Mouse (Mus musculus) left cerebral cortex, postnatal 4 days (tissue): ENCODE results near the gene Naa30. TPM values are rescaled to one million over a fixed set of nuclear protein-coding genes. Genes with fewer than 3 reads are reported as not detected.
A peak's percentile ranks its signal among the peaks of the same experiment; 100 is the strongest.
"Not testable (repeated sequence)": the region's sequence is repeated elsewhere in the genome, so short reads cannot be mapped to it uniquely, and the experiment has no call there.

Source experiments
- DNase-seq: peaks from one replicate; pipeline ENCODE4 v3.0.0-alpha.2; 2022
- intact Hi-C: fragments of 180-260 bp; cut with DNase I; formaldehyde crosslinking; loops from one replicate; pipeline ENCODE4 v1.15.1; 2025
- total RNA-seq, 2 experiments: library from RNA; stranded (reverse); gene quantifications; 2 replicates each; pipeline ENCODE4 v1.2.3; 2021

The Naa30 gene
- total RNA-seq: 10 to 100 TPM; 43.2 to 50.3 TPM

DNA sequence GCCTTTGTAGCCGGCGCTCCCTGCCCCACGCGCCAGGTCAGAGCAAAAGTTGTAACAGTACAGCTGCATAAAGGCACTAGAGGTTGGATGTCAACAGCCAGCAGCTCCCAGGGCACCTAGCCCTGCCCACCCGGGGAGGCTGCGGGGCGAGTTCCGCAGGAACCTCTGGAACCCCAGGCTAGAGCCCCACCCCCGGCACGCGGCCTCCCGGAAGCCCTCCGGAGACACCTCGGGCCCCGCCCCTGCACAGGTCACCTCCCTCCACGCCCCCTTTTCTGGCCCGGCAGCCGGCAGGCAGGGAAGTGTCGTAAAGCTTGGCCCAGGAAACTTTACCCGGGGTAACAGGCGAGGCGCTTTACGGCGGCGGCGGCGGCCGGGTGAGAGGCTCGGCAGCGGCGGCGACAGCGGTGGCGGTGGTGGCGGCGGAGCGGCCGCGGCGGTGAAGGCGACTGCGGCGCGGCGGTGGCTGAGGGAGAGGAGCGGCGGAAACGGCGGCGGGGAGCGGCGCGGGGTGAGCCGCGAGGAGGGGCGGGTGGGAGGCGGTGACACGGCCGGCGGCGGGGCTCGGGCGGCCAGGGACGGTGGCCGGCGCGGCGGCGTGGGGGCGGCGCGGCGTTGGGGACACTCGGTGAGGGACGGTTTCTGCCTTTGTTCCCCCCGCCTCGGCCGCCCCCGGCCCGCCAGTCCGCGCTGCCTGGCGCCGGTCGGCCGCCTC lies at the start of gene Naa30:
Gene Naa30, plus strand, starts transcription at position 360 of the 715 bp plus-strand sequence.
- peak; percentile 96 for DNase-seq
- intact Hi-C loops: loop anchor here (10.0 kb wide), 1 partner anchor 147 kb away; no protein-coding TSS in a partner anchor

DNA sequence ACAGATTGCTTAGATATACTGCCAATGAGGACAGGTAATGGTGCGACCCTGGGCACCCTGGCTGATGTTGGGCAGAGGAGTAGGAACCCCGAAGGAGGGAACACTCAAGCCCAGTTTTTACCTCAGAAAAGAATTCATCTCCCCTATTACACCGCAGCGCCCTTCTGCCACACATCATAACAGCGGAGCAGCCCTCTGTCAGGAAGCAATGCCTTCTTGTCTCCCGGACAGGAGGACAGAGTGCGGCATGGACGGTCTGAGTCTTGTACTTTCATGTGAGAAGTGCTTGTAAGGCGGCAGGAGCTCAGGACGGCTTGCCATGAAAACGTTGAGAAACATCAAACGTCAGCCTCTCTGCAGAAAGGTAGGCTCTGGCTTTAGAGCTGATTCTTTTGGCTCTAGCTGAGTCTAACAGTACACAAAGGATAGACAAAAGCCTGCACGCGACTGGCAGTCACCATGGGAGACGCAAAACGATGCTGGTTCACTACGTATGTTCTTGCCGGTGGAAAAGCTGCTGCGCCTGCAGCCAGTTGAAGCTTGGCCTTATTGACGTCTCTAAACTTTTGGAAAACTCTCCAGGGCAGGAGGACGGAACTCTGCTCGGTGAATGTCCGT lies 44.8 kb upstream of the Naa30 start:
- DNase-seq: no peak
- intact Hi-C loops: no loop called here

DNA sequence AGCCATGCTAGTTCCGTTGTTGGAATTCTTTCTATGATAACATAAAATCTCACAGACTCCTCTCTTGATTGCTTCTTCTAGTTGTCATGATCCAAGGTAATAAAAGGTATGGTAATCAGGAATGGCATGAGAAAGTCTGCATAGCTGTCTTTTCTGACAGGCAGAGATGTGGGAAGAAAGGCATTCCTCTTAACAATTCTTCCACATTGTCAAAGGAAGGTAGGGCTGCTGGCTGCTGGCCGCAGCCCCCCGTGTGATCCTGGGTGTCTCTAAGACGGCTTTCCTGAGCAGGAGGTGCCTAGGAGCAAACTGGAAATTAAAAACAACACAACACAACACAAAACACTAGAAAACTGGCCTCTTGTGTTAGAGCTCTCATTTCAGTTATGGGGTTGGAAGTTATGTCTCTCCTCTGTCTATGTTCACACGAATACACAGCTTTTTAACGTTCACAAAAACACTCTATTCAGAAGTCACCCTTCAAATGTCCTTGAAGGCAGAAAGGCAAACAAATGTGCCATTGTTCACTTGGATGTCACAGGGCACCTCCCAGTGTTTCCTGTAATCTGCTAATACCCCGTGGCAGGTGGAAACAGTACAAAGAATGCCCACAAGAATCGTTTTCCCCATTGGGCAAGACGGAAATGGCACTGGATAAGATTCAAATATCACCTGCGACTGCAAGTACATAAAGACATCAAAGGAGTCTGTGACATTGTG lies 43.3 kb upstream of the Naa30 start:
- DNase-seq: no peak
- intact Hi-C loops: no loop called here

DNA sequence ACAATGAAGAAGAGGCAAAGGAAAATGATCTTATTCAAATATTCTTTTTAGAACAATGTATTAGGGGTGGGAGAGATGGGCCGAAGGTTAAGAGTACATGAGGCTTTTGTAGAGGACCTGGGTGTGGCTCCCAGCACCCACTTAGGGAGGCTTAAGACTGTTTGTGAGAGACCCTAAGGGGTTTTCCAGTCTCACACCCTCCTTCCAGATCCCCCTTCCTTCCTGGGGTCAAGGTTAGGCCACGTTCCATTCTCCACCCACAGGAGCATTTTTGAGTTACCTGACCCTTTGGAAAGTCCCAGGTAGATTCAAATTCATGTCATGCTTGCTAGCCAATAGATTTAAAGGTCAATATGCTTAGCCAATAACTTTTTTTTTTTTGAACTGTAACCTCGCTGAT lies 39.6 kb upstream of the Naa30 start:
- DNase-seq: no peak
- intact Hi-C loops: no loop called here

DNA sequence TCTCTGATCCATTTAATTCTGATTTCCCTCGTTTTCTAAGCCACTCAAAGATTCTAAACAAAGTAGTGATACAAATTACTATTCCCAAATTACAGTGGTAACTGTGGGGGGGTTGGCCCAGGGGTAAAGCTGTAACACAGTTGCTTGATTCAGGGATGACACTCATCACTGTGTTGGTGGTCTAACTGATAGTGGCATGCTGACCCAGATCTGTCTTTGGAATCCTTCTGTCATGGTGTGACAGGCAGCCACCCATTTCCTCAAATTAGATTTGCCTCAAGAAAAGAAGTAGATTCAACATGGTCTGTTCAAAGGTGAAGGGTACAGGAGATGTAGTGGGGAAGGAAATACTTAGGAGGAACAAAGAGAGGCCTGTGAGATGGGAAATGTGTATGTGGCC lies 33.9 kb upstream of the Naa30 start:
- intact Hi-C loops: no loop called here
- no peak for DNase-seq

DNA sequence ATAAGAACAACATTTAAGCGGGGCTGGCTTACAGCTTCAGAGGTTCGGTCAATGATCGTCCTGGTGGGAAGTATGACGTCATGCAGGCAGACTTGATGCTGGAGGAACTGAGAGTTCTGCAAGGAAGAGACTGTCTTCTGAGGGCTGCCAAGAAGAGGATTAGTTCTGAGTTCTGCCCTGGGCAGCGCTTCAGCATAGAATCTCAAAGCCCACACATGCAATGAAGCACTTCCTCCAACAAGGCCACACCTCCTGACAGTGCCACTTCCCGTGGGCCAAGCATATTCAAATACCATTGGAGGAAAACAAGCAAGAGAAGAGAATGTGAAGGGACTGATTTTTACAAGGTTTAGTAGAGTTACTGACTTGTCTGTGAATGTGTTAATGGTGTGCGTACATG lies 31.3 kb upstream of the Naa30 start:
- DNase-seq: no peak
- intact Hi-C loops: no loop called here

DNA sequence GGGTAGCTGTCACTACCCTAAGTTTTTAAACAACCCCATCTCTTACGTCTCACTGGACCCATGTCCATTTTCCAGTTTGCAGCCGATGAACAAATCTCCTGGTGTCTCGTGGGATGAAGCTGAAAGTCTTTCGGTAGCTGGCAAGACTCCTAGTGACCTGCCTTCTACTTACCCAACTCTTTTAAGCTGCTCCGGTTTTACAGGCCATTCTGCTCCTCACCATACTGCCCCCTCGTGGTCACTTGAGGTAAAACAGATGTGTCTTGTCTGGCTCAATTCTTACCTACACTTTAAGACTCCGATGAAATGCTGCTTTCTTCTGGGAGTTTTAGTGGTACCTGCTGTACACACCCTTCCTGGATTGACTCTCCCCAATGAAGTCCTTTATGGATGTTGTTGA lies 18.2 kb upstream of the Naa30 start:
- DNase-seq: peak; percentile 71
- intact Hi-C loops: no loop called here

DNA sequence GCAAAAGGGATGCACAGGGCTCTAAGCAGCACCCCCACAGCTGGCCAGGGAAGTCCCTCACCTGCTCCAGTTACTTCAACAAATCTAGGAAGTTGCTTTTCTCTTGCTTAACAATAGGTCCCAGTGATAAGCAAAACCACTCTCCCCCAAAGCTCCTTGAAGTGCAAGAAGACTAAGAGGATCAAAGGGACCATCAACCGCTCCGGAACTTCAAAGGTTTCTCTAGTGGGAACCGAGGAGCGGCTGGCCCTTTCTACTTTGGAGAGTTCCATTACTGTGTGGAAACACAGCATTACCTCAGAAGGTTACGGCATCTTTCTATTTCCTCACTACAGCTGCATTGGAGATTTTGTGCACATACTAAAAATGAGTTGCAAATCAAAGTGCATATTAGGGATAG lies 16.5 kb upstream of the Naa30 start:
- no peak for DNase-seq
- intact Hi-C loops: no loop called here

DNA sequence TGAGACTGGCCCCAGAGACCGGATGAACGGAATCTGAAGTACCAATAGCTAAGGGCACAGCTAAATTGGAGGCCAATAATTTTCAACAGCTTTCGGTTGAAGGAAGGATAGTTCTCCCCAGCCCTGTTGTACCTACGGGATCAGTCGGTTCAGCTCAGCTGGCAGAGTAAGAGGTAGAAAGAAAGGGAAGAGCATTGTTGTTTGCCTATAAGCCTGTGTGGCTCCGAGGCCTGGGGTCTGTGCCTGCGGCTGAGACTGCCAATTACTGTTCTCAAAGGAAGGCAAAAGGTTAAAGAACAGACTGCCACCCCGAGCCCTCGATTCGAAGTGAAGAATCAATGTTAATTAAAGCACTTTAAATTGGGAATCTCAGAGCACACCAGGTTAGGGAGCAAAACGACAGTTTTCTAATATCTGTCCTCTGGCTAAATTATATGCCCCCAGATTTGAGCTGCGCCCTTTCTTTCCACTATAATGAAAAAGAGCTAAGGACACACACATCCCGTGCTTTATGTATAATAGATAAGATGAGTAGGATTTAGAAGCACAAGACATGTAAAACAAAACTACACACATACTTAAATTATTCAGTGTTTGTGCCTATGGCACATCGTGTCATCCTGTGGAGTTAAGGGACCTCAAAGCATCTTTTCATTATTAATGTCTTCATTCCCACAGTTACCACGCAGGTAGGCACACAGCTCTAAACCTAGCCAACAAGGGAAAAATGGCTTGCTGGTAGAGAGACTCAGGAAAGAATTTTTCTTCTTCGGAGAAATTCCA lies 13.7 kb upstream of the Naa30 start:
- no peak for DNase-seq
- intact Hi-C loops: no loop called here

DNA sequence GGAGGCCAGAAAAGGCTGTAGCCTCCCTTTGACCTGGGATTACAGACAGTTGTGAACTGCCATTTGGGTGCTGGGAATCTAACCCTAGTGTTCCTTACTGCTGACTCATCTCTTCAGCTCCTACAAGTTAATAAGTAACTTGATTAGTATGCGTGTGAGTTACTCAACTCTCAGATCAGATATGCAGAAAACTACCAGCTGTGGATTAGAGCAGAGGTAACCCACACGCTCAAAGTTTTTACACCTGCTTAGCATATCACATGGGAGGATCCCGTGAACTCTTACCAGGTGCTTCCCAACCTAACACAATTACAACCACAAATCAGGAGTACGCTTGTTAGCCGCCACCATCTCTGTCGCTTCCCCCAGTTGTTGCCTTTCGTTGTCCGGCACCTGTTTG lies 740 bp upstream of the Naa30 start:
- intact Hi-C loops: loop anchor here (10.0 kb wide), 1 partner anchor 146 kb away; no protein-coding TSS in a partner anchor
- DNase-seq: no peak

DNA sequence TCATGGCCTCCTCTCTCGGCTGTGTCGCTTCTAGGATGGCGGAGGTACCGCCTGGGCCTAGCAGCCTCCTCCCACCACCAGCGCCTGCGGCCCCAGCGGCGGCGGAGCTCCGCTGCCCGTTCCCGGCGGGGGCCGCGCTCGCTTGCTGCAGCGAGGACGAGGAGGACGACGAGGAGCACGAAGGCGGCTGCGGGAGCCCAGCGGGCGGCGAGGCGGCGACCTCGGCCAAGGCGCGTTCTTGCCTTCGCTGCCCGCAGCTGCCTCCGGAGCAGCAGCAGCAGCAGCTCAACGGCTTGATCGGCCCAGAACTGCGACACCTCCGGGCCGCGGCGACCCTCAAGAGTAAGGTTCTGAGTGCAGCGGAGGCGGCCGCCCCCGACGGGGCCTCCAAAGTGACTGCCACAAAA lies 559 bp downstream of the Naa30 start:
- intact Hi-C loops: loop anchor here (10.0 kb wide), 1 partner anchor 148 kb away; no protein-coding TSS in a partner anchor
- DNase-seq: peak; percentile 53

DNA sequence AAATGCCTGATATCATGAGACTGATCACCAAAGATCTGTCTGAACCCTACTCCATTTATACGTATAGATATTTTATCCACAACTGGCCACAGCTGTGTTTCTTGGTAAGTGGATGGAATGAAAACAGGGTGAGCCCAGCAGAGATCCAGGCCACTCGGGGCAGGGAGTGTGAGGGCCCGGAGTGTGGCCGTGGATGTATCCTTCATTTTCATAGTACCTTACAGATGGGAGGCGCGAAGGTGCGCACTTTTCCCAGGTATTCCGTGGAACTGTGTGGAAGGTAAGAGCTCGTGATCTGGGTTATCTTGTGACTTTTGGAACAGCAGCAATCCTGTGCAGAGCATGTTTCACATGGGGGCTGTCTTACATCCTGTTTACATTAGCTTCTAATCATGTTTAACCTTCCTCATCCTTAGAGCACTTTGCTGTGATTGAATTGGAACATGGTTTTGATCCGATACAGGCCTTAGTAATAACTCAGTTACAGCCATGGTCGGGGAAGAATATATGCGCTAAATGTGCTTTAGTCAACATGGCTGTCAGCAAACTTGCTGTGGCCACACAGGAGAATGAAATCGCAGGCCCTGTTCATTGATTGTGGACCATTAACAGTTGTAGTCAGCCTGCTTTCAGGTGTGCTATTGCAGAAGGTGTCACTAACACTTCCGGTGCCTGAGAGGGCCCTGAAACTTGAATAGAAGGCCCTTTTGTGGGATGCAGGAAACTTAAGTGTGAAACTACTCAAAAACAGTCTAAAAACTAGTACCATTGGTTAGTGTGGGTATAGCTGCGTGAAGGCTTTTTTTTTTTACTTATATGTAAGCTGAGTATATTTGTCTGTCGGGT lies 1.5 kb downstream of the Naa30 start:
- no peak for DNase-seq
- intact Hi-C loops: loop anchor here (10.0 kb wide), 1 partner anchor 149 kb away; no protein-coding TSS in a partner anchor

DNA sequence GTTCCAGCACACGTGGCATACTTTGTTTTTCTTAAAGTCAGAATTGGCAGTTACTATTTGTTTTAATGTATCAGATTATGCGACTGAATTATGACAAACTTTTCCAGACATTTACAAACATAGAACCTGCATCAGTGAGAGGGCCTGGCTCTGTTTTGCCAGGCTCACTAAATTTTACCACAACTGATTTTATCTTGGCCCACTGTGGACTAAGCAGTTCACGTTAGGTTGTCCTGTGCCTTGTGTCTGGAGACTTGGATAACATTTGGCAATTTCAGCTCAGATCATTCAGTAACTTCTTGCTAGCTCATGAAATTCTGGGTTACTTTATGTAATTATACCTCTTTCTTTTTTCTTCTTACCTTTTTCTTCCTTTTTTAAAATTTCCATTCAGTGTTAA lies 7.7 kb downstream of the Naa30 start:
- no peak for DNase-seq
- intact Hi-C loops: loop anchor here (10.0 kb wide), 1 partner anchor 155 kb away; no protein-coding TSS in a partner anchor

DNA sequence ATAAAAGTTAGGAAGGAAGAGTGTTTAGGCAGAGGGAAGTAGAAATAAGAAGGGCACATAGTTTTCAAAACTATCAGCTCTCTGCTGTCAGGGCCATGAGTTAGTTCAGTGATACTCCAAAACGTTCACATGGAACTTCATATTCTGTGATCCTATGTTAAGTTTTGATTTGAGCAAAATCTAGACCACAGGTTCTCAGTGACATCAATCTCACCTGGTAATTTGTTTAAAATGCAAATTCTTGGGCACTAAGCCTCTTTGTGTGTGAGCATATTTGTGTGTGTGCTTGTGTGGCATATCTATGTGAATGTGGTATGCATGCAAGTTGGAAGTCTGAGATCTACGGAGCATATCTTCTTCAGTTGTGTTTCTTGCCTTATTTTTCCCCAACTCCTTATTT lies 14.2 kb downstream of the Naa30 start:
- intact Hi-C loops: no loop called here
- no peak for DNase-seq

DNA sequence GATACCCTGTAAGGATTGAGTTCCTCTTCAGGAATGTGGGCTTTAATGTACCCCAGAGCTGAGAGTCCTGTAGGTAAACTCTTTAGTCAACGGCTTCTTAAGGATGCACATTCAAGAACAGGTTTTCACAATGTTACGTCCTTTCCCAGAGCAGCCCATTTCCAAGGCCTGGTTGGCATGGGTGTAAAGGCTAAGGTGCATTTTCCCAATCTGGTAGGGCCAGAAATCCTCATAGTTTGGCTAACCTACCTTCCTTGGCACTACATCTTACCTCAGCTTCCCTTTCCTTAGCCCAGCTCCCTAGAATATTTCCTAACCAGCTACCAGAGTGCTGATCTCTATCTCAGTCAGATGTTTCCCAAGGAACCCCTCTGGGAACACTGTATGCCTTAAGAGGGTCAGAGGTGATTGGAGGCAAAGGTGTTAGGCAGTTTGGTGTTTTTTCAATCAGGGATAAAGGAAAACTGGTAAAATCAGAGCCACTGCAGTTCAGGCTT lies 25.1 kb downstream of the Naa30 start:
- no peak for DNase-seq
- intact Hi-C loops: no loop called here

DNA sequence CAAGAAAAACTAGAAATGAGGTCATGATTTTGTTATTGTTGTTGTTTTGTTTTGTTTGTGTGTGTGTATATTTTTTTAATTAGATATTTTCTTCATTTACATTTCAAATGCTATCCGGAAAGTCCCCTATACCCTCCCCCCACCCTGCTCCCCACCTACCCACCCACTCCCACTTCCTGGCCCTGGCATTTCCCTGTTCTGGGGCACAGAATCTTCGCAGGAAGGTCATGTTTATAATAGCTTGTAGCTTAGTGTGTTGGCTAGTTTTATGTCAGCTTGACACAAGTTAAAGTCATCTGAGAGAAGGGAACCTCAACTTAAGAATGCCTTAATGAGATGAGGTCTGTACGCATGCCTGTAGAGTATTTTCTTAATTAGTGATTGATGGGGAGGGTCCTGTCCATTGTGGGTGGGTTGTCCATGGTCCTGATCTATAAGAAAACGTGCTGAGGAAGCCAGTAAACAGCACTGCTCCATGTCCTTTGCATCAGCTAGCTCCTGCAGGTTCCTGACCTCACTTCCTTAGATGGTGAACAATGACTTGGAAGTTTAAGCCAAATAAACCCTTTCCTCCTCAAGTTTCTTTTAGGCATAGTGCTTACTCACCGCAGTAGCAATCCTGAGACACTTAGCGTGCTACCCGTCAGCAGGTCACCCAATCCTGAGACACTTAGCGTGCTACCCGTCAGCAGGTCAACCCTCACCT lies 29.2 kb downstream of the Naa30 start:
- no peak for DNase-seq
- intact Hi-C loops: no loop called here

DNA sequence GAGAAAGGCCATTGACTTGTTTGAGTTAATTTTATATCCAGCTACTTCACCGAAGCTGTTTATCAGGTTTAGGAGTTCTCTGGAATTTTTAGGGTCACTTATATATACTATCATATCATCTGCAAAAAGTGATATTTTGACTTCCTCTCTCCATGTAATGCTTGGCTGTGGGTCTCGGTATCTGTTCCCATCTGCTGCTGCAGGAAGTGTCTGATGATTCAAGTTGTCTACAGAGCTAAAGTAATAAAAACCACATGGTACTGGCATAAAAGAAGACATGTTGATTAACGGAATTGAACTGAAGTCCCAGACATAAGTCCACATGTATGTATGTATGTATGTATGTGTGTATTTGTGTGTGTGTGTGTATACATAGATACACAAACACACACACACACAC lies 38.2 kb downstream of the Naa30 start:
- intact Hi-C loops, DNase-seq: not testable (repeated sequence)

DNA sequence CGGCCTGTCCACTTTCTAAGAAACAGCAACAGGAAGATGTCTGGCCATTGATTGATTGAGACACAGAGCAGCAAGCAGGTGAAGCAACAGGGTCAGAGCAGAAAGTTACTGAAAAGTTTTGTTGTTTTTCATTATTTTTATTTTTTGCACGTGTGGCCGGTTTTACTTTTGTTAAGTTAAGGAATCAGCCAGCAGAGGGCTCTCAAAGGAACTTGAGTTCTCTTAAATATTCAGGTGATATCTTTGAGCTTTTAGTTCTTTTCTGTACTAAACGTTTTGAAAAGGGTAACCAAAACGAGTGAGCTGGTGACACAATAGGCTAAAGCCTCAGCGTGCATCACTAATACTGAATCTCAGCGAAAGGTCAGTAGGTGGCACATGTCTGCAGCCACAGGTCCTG lies 46.7 kb downstream of the Naa30 start:
- DNase-seq: no peak
- intact Hi-C loops: no loop called here

DNA sequence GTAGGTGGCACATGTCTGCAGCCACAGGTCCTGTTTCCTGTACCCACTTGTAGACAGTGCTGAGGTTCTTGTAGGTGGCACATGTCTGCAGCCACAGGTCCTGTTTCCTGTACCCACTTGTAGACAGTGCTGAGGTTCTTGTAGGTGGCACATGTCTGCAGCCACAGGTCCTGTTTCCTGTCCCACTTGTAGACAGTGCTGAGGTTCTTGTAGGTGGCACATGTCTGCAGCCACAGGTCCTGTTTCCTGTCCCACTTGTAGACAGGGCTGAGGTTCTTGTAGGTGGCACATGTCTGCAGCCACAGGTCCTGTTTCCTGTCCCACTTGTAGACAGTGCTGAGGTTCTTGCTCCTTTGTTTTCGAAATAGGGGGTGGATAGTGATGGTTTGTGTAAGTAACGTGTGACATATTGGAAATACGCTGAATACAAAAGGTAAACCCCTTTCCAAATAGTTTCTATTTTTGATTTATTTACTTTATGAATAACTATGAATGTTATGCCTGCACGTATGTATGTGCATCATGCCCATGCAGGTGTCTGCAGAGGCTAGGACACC lies 47.5 kb downstream of the Naa30 start:
- intact Hi-C loops, DNase-seq: not testable (repeated sequence)
